Mouse (Mus musculus) ES-Bruce4 (cell line): ENCODE measurements around the gene Gm815.

Experiments used
- CTCF ChIP-seq: IDR thresholded peaks from one replicate; pipeline ENCODE4 v1.8.1; 2011; ENCODE audit warnings: low read depth, low read length
- EP300 ChIP-seq: IDR thresholded peaks from 2 replicates; pipeline ENCODE4 v1.6.1; 2011; ENCODE audit warnings: low read depth, low read length; ENCODE audit not compliant: insufficient read depth
- POLR2A ChIP-seq: IDR thresholded peaks from one replicate; pipeline ENCODE4 v1.8.1; 2011; ENCODE audit warnings: low read length; ENCODE audit not compliant: insufficient read depth

DNA sequence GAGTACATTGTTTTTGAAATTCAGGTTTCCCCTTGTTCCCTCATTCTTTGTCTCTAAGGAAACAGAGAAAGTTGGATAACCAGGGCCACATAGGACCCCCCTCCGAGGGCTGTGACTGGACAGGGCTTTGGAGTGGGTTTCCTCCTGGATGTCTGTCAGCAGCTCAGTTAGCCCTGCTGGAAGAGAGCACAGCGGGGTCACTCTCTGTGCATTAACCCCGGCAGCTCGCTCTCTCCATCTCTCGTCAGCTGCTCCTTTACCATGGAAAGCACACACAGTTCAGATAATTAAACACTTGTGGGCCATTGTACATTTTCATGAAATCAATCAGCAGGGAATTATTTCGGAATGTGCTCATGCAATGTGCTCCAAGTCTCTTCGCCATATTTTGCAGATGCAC, 15.4 kb upstream of the Gm815 start:
- TF ChIP-seq POLR2A (no peak), CTCF (no peak), EP300 (no peak)
